Mouse (Mus musculus): Measurements from ENCODE around the gene Map2. TPM values are rescaled to one million over a fixed set of nuclear protein-coding genes. Genes with fewer than 3 reads are reported as not detected.
A peak's percentile ranks its signal among the peaks of the same experiment; 100 is the strongest.

The Map2 gene
- polyA plus RNA-seq, 1 experiment from 2014 or later = 14.3 TPM

DNA sequence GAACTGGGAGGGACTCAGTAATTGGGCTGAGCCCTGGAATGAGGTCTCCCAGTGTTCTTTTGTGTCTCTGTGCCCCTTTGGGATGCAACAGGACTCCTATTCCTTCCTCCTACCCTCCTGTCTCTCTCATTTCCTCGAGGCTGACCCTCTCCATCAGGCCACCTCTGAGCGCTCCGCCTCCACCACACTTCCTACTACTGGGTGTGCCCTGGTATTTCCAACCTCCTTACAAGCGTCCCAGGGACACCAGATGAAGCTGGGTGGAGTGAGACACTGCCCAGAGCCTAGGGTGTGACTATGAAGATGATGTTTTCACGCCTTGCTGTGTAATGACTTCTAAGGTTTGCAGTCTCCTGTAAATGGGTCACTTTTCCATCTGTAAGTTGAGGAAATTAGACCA, 1.4 kb upstream of the Map2 start:
- Histone ChIP-seq H3K9ac (no peak overlapping the region), H3K4me3 (no peak overlapping the region), H3K9me3 (no peaks in the 10 kb centered on the region), H3K27me3 (no peaks in the 10 kb centered on the region), H3K4me2 (no peak overlapping the region), H3K27ac (no peak overlapping the region), H3K4me1 (peaks cover 11% of the 10 kb centered on the region), H3K36me3 (no peaks in the 10 kb centered on the region)
- 51% methylated on average over 5 of the region's 5 CpGs for WGBS
- no peak for ATAC-seq (ENCODE audit: borderline replicate concordance, extremely low read depth, low FRiP score, low TSS enrichment)

DNA sequence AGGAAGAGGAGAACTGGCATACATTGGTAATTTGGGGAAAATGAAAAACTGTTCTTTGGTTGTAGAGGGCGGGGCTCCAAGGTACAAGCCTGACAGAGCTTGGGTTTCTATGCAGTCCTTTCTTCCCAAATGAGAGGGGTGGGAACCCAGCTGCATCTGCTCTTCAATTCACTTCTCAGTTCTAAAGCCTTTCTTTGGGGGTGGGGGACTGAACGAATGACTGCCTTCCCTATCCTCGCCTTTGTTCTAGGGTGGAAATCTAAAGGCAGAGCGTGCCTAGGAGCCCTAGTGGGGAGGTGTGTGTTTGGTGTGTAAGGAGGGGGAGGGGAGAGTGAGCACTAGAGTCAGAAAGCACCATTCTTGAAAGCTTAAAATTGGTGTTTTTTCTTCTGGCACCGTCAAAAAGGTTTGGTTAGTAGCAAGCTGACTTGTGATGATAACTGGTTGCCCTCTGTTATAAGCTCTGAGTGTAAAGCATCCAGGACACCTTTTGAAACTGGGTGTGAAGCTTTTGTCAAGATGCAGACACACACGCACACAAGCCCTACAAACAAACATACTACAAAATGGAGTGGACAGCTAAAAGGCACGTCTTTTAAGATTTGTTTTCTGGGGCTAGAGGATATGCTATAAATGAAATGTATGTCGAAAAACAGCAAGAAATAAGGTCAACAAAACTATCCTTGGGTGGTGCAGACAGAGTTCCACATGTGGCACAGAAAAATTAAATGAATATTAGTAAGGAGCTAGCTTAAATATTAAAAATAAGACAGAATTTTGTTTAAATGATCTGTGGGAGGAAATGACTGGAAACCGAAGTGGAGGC, 1.2 kb downstream of the Map2 start:
- ATAC-seq (ENCODE audit: borderline replicate concordance, extremely low read depth, low FRiP score, low TSS enrichment) = no peak
- H3K27ac ChIP-seq = no peak overlapping the region
- H3K36me3 ChIP-seq = no peaks in the 10 kb centered on the region
- H3K9ac ChIP-seq = 0 out of 2 replicates have a peak overlapping the region, but pooled peaks have one; percentile 46
- no peaks in the 10 kb centered on the region for H3K9me3 ChIP-seq
- H3K4me2 ChIP-seq = peak overlapping the region; percentile 77
- 23% methylated on average over 9 of the region's 9 CpGs for WGBS
- H3K4me3 ChIP-seq = peak overlapping the region; percentile 55
- H3K4me1 ChIP-seq = peaks cover 11% of the 10 kb centered on the region
- no peaks in the 10 kb centered on the region for H3K27me3 ChIP-seq

DNA sequence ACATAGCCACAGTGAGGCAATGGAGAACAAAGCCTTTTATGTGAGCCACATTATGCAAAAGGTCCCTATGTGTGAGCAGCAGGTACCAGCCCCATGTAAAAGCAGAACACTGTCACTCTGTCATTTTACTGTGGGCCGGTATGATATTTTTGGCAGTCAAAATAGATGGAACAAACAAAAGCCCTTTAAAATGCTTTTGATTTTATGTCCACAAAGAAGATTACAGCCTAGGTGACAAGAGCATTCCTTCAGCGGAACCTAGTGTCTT, 1.7 kb downstream of the Map2 start:
- ATAC-seq (ENCODE audit: borderline replicate concordance, extremely low read depth, low FRiP score, low TSS enrichment) = no peak

DNA sequence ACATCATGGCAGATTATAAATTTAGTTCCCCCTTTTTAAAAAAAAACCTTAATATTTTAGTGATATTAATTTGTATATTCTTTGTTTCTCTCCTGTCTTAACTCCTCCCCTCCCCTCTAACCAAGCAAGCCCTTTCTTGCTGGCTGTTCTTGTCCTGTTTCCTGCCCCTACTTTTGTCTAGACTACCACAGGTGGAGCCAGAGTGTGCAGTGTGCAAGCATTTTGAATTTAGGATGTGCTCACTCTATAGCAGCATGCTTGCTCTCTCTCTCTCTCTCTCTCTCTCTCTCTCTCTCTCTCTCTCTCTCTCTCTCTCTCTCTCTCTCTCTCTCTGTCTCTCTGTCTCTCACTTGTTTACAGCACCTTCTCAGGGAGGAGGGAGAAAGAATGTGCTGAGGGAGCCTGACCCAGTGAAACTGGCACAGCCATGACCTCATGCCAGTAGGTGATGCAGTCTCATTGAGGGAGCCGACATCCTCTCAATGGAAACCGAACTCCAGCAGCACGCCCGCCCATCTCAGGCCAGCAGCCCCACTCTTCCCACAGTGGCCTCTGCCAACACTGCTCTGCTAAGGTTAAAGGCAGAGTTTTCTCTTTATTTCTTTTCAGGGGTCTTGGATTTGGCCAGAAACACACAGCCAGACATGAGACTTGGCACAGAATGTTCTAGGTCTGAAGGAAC, 2.6 kb downstream of the Map2 start:
- Histone ChIP-seq H3K27ac (no peak overlapping the region), H3K4me2 (no peak overlapping the region), H3K9me3 (no peaks in the 10 kb centered on the region), H3K36me3 (no peaks in the 10 kb centered on the region), H3K4me1 (peaks cover 11% of the 10 kb centered on the region), H3K4me3 (no peak overlapping the region), H3K27me3 (no peaks in the 10 kb centered on the region), H3K9ac (no peak overlapping the region)
- 57% methylated on average over 4 of the region's 4 CpGs for WGBS
- no peak for ATAC-seq (ENCODE audit: borderline replicate concordance, extremely low read depth, low FRiP score, low TSS enrichment)

More for the DNA sequence above, 1.7 kb downstream of the Map2 start:
- WGBS = 76% methylated on average over 2 of the region's 2 CpGs
- Histone ChIP-seq H3K4me2 (peak overlapping the region; percentile 77; the same call in 1 of the 2 replicates), H3K4me3 (no peak overlapping the region), H3K9me3 (no peaks in the 10 kb centered on the region), H3K9ac (no peak overlapping the region), H3K36me3 (no peaks in the 10 kb centered on the region), H3K27ac (no peak overlapping the region), H3K4me1 (peaks cover 11% of the 10 kb centered on the region), H3K27me3 (no peaks in the 10 kb centered on the region)

DNA sequence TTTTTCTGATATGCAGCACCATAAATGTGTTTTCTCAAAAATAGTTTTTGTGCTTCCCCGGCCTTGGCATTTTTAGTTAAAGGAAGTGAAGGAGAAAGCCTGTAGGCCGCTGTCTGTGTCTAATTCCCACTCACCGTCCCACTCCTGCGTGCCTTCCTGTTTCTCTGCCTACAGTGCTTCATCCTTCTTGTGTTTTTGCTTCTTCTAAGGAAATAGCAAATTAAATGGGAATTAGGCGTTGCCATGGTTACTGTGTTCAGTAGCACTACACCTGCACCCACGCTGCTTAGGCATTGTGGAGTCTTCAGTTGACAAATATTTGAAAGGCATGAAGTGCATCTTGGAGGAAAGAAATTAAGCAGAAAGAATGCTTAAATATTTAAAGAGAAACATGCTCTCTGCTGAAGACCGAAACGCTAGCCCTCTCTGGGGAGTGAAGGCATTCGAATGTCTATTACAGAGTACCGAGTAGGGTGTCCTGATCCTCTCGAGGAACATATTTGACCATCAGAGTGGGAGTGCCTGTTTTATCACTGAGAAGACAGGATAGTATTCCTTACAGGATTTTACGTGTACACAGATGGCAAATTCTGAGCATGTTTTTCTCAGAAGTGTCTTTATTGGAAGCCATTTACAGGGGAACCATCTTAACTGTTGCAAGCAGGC, 12.1 kb downstream of the Map2 start:
- 51% methylated on average over 12 of the region's 12 CpGs for WGBS
- no peak for ATAC-seq (ENCODE audit: borderline replicate concordance, extremely low read depth, low FRiP score, low TSS enrichment)
- Histone ChIP-seq H3K9me3 (no peaks in the 10 kb centered on the region), H3K4me2 (peak overlapping the region; percentile 8; the same call in 1 of the 2 replicates), H3K27me3 (no peaks in the 10 kb centered on the region), H3K4me3 (no peak overlapping the region), H3K27ac (no peak overlapping the region; the same call in 1 of the 2 replicates), H3K4me1 (no peaks in the 10 kb centered on the region), H3K9ac (no peak overlapping the region), H3K36me3 (no peaks in the 10 kb centered on the region)

DNA sequence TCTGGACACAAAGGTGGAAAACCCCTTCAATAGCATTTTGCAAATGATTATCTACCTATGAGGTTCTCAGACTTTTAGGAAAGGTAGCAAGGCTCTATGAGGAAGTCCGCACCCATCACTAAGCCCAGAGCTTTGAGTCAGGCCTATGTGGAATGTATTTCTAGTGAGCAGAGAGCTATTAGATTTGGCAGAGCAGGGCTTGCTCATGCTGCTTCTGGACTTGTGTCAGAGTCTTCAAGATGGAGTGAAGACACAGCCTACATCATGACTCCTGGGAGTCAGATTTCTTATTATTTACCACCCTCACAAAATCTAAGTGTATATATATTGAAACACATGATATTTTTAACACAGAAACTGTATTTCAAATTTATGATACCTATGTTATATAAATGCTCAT, 17.3 kb downstream of the Map2 start:
- ATAC-seq (ENCODE audit: borderline replicate concordance, extremely low read depth, low FRiP score, low TSS enrichment) = no peak
- H3K4me1 ChIP-seq = no peaks in the 10 kb centered on the region
- H3K9ac ChIP-seq = no peak overlapping the region
- 91% methylated on average over 1 of the region's 1 CpGs for WGBS
- no peaks in the 10 kb centered on the region for H3K36me3 ChIP-seq
- no peak overlapping the region for H3K27ac ChIP-seq
- H3K27me3 ChIP-seq = no peaks in the 10 kb centered on the region
- no peaks in the 10 kb centered on the region for H3K9me3 ChIP-seq
- no peak overlapping the region for H3K4me2 ChIP-seq
- no peak overlapping the region for H3K4me3 ChIP-seq

DNA sequence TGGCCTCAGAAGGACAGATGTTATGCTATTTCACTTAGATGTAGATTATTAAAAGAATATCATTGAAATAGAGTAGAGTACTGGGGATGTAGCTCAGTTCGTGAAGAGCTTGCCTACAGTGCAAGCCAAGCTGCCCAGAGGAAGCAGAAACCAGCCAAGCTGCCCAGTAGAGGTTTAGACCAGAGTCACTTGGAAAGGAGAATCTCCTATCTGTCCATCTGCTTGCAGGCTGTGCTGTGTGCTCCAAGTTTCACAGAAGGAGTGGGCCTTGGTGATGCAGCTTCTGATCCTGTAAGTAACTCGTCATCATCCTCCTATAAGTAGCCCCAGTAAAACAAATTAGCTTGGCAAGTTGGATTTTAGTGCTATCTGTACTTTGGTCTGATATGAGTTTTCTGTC, 17.8 kb downstream of the Map2 start:
- H3K9me3 ChIP-seq = no peaks in the 10 kb centered on the region
- H3K36me3 ChIP-seq = no peaks in the 10 kb centered on the region
- no peak overlapping the region for H3K4me3 ChIP-seq
- H3K9ac ChIP-seq = no peak overlapping the region
- 78% methylated on average over 2 of the region's 2 CpGs for WGBS
- H3K27me3 ChIP-seq = no peaks in the 10 kb centered on the region
- H3K4me1 ChIP-seq = no peaks in the 10 kb centered on the region
- no peak overlapping the region for H3K27ac ChIP-seq
- no peak overlapping the region for H3K4me2 ChIP-seq
- no peak for ATAC-seq (ENCODE audit: borderline replicate concordance, extremely low read depth, low FRiP score, low TSS enrichment)

DNA sequence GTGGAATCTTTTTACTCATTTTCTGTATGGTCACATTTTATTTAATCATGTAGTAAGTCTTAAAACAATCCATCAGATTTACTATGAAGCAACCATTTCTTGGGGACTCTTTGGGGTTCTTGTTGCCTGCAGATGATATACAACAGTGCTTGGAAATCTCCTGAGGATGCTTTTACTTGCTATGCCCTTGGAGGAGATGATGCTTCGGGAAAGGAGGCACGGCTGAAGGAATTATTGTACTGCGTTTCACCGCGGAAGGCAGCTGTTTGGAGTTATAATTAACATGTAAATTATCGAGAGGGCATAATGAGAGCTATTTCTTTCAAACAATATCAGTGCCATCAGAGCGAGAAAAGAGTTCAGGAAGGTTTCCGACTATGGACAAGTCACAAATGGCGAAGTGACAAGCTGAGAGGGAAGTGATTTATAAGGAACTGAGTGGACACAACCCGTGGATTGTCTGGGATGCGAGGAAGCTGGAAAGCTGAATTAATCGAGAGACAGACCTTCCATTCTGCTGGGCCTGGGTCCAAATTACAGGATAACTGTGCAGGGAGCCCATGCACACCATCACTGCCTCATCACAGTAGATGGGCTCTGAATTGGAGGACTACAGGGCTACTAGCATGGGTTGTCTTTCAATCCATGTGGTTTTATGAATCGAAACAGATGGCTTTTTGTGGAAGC, 20.1 kb downstream of the Map2 start:
- WGBS = 77% methylated on average over 13 of the region's 13 CpGs
- Histone ChIP-seq H3K27ac (no peak overlapping the region), H3K9ac (no peak overlapping the region), H3K9me3 (no peaks in the 10 kb centered on the region), H3K4me1 (no peaks in the 10 kb centered on the region), H3K27me3 (no peaks in the 10 kb centered on the region), H3K36me3 (no peaks in the 10 kb centered on the region), H3K4me3 (no peak overlapping the region), H3K4me2 (no peak overlapping the region)
- no peak for ATAC-seq (ENCODE audit: borderline replicate concordance, extremely low read depth, low FRiP score, low TSS enrichment)

DNA sequence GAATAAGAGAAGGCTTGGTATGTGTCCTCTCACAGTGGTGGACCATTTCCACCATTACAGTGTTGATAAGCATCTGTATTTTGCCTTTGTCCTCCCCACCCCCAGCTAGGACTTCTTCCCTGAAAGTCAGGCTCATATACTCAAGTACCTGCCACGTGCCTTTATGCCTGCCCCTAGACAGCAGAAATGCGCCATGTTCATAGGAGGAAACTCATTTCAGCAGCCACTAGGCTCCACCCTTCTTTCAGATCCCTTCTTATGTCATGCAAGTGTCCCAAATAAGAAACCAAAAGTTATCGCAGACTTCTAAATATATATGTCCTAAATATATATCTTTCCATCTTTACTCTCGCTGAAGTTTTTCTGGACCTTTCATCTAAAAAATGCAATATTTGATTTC, 21.2 kb downstream of the Map2 start:
- H3K4me1 ChIP-seq = no peaks in the 10 kb centered on the region
- ATAC-seq (ENCODE audit: borderline replicate concordance, extremely low read depth, low FRiP score, low TSS enrichment) = no peak
- 88% methylated on average over 4 of the region's 4 CpGs for WGBS
- H3K9ac ChIP-seq = no peak overlapping the region
- H3K36me3 ChIP-seq = no peaks in the 10 kb centered on the region
- no peaks in the 10 kb centered on the region for H3K27me3 ChIP-seq
- H3K4me3 ChIP-seq = no peak overlapping the region
- no peaks in the 10 kb centered on the region for H3K9me3 ChIP-seq
- H3K4me2 ChIP-seq = no peak overlapping the region
- no peak overlapping the region for H3K27ac ChIP-seq

DNA sequence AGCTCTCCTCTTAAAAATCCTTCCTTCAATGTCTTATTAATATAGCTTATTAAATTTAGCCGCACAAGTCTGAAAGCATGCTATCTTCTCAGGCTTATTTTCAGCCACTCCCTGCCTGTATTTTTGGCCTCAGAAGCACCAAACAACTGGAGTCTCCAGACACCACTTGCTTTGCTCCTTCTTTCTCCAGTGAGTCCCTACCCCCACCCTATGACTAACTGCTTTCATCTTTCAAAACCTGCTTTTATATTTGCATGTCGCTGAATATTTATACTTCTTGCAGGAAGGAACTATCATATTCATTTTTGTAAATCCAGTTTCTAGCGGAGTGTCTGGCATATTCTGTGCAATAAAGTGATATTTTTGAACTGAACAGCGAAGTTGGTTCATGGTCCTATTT, 21.6 kb downstream of the Map2 start:
- Histone ChIP-seq H3K4me2 (no peak overlapping the region), H3K4me1 (no peaks in the 10 kb centered on the region), H3K36me3 (no peaks in the 10 kb centered on the region), H3K27ac (no peak overlapping the region), H3K27me3 (no peaks in the 10 kb centered on the region), H3K9me3 (no peaks in the 10 kb centered on the region), H3K9ac (no peak overlapping the region), H3K4me3 (no peak overlapping the region)
- no peak for ATAC-seq (ENCODE audit: borderline replicate concordance, extremely low read depth, low FRiP score, low TSS enrichment)
- WGBS = 80% methylated on average over 4 of the region's 4 CpGs

DNA sequence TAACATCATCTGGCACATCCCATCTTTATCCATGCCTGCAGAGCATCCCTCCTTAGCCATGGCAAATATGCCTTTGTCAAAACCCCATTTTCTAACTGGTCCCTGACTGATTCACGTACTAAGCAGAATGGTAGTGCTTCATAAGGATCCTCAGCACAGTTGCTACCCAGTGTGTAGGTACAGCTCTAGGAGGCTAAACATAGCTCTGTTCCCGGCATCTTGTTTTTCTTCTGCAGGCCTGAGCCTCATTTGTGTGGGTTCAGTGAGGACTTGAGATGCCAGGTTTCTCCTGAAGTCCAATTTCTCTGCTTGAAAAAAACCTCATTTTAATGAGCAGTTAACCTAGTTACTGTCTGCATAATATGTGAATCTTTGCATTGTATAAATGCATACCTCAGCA, 30.4 kb downstream of the Map2 start:
- Histone ChIP-seq H3K36me3 (no peaks in the 10 kb centered on the region), H3K27ac (no peak overlapping the region), H3K27me3 (no peaks in the 10 kb centered on the region), H3K9me3 (no peaks in the 10 kb centered on the region), H3K9ac (no peak overlapping the region), H3K4me3 (no peak overlapping the region), H3K4me2 (no peak overlapping the region), H3K4me1 (no peaks in the 10 kb centered on the region)
- no peak for ATAC-seq (ENCODE audit: borderline replicate concordance, extremely low read depth, low FRiP score, low TSS enrichment)
- WGBS = 83% methylated on average over 2 of the region's 2 CpGs

DNA sequence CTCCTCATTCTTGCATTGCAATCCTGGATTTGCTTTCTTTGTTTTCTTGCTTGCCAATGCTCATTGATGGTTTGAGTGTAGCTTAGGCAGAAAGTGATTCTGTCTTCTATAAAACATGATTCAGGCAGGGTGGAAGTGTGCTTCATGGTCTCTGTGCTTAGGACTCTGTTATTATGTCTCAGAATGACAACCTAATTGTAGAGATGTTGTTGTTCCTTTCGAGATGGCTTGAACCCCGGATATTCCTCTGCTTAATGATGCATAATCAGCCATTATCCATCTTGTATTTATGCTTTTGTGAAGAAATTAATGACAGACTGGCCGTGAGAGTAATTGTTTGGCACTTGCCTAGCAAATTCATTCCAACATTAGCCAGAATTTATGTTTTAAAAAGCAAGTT, 31.8 kb downstream of the Map2 start:
- H3K9ac ChIP-seq = no peak overlapping the region
- ATAC-seq (ENCODE audit: borderline replicate concordance, extremely low read depth, low FRiP score, low TSS enrichment) = no peak
- no peak overlapping the region for H3K27ac ChIP-seq
- H3K9me3 ChIP-seq = no peaks in the 10 kb centered on the region
- H3K4me1 ChIP-seq = no peaks in the 10 kb centered on the region
- 61% methylated on average over 3 of the region's 3 CpGs for WGBS
- no peaks in the 10 kb centered on the region for H3K36me3 ChIP-seq
- H3K27me3 ChIP-seq = no peaks in the 10 kb centered on the region
- no peak overlapping the region for H3K4me3 ChIP-seq
- no peak overlapping the region for H3K4me2 ChIP-seq

Measured in lung, embryonic 15.5 days (tissue).